Mouse (Mus musculus) G1E (cell line): ENCODE measurements at regions not wholly inside any gene's neighbourhood (a gene's known extent, or its start where the extent isn't known, plus 50 kb on each side); places are given as distances from the start of the nearest gene placed in this dataset.

Source experiments
- CTCF ChIP-seq: IDR thresholded peaks from 2 replicates; pipeline ENCODE4 v1.5.1; 2012; ENCODE audit warnings: low read depth, low read length, inconsistent platforms, mixed read lengths
- GATA1 ChIP-seq: IDR thresholded peaks from 2 replicates; pipeline ENCODE4 v1.6.1; 2012; ENCODE audit warnings: borderline replicate concordance, low read length, inconsistent platforms, mixed read lengths
- GATA2 ChIP-seq: IDR thresholded peaks from 2 replicates; pipeline ENCODE4 v1.6.1; 2012; ENCODE audit warnings: low read depth, low read length, inconsistent platforms, borderline replicate concordance
- POLR2AphosphoS5 ChIP-seq: IDR thresholded peaks from 2 replicates; pipeline ENCODE4 v1.6.1; 2012; ENCODE audit warnings: low read depth, low read length, inconsistent platforms; ENCODE audit not compliant: insufficient replicate concordance
- TAL1 ChIP-seq: conservative IDR thresholded peaks from 2 replicates; pipeline ENCODE4 v1.6.1; 2012; ENCODE audit warnings: low read depth, low read length, inconsistent platforms, mixed read lengths

DNA sequence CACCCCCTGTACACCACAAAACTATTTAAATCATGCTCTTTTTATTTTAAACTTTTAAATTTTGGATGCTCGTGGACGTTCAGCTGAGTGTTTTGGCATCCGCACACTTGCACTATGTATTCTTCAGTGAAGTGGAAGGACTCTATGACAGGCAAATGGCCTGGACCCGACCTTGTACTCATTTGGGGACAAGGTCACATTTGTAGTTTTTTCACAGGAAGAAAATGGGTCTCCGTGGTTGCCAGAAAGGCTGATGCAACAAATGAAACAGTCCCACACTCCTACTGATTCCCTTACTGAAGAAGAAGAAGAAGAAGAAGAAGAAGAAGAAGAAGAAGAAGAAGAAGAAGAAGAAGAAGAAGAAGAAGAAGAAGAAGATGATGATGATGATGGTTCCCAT lies 160.9 kb upstream of the Foxn2 start:
- TF ChIP-seq CTCF (no peak), POLR2AphosphoS5 (no peak), GATA1 (no peak), TAL1 (no peak), GATA2 (no peak)
